Mouse (Mus musculus): ENCODE data around the gene Macrod2. TPM values are rescaled to one million over a fixed set of nuclear protein-coding genes. Genes with fewer than 3 reads are reported as not detected.

The Macrod2 gene
- polyA plus RNA-seq, 1 experiment from 2014 or later = 19.9 TPM

- Histone ChIP-seq H3K27me3 (replicated peaks; ENCODE audit: control insufficient read depth, insufficient read depth, low read length) (no peaks in the 10 kb centered on the region), H3K27ac (ENCODE audit: low read depth, low read length) (no peak overlapping the region), H3K4me1 (replicated peaks; ENCODE audit: control insufficient read depth, insufficient read depth, low read length) (no peaks in the 10 kb centered on the region; the same call in 1 of the 2 replicates), H3K4me2 (no peak overlapping the region), H3K9me3 (ENCODE audit: control insufficient read depth, low read length) (no peaks in the 10 kb centered on the region), H3K9ac (ENCODE audit: low read depth, low read length) (no peak overlapping the region), H3K4me3 (ENCODE audit: low read depth, low read length) (no peak overlapping the region), H3K36me3 (ENCODE audit: control insufficient read depth, insufficient read depth, low read length) (no peaks in the 10 kb centered on the region)
- DNase-seq (ENCODE audit: low spot score) (no peak), ATAC-seq (replicated peaks; ENCODE audit: low FRiP score) (no peak; the same call in 1 of the 2 replicates)
- 60% methylated on average over 8 of the region's 8 CpGs for WGBS
Measured at GRCm38 (mm10) chr2:140775448-140776101, 380.5 kb downstream of the Macrod2 start.

GRCm38 (mm10) chr2:140778212-140778611 lies 383.1 kb downstream of the Macrod2 start:
- WGBS = 55% methylated on average over 13 of the region's 13 CpGs
- H3K4me1 ChIP-seq (replicated peaks; ENCODE audit: control insufficient read depth, insufficient read depth, low read length) = no peaks in the 10 kb centered on the region
- H3K4me2 ChIP-seq = no peak overlapping the region
- no peaks in the 10 kb centered on the region for H3K36me3 ChIP-seq (ENCODE audit: control insufficient read depth, insufficient read depth, low read length)
- ATAC-seq (replicated peaks; ENCODE audit: low FRiP score) (no peak), DNase-seq (ENCODE audit: low spot score) (no peak)
- H3K9me3 ChIP-seq (ENCODE audit: control insufficient read depth, low read length) = no peaks in the 10 kb centered on the region
- no peak overlapping the region for H3K4me3 ChIP-seq (ENCODE audit: low read depth, low read length)
- no peaks in the 10 kb centered on the region for H3K27me3 ChIP-seq (replicated peaks; ENCODE audit: control insufficient read depth, insufficient read depth, low read length)
- no peak overlapping the region for H3K9ac ChIP-seq (ENCODE audit: low read depth, low read length)
- no peak overlapping the region for H3K27ac ChIP-seq (ENCODE audit: low read depth, low read length)

GRCm38 (mm10) chr2:140783041-140783440 lies 387.9 kb downstream of the Macrod2 start:
- Histone ChIP-seq H3K4me1 (replicated peaks; ENCODE audit: control insufficient read depth, insufficient read depth, low read length) (no peaks in the 10 kb centered on the region), H3K27ac (ENCODE audit: low read depth, low read length) (no peak overlapping the region), H3K4me2 (no peak overlapping the region), H3K4me3 (ENCODE audit: low read depth, low read length) (no peak overlapping the region), H3K36me3 (ENCODE audit: control insufficient read depth, insufficient read depth, low read length) (no peaks in the 10 kb centered on the region), H3K9me3 (ENCODE audit: control insufficient read depth, low read length) (no peaks in the 10 kb centered on the region), H3K27me3 (replicated peaks; ENCODE audit: control insufficient read depth, insufficient read depth, low read length) (no peaks in the 10 kb centered on the region), H3K9ac (ENCODE audit: low read depth, low read length) (no peak overlapping the region)
- DNase-seq (ENCODE audit: low spot score) (no peak), ATAC-seq (replicated peaks; ENCODE audit: low FRiP score) (no peak)
- WGBS = 79% methylated on average over 1 of the region's 1 CpGs

GRCm38 (mm10) chr2:140784626-140785025 lies 389.5 kb downstream of the Macrod2 start:
- ATAC-seq (replicated peaks; ENCODE audit: low FRiP score) = peak; percentile 68

GRCm38 (mm10) chr2:140790363-140790762 lies 395.3 kb downstream of the Macrod2 start:
- no peak overlapping the region for H3K4me3 ChIP-seq (ENCODE audit: low read depth, low read length)
- no peak overlapping the region for H3K27ac ChIP-seq (ENCODE audit: low read depth, low read length)
- DNase-seq (ENCODE audit: low spot score) = no peak
- ATAC-seq (replicated peaks; ENCODE audit: low FRiP score) = no peak
- no peaks in the 10 kb centered on the region for H3K36me3 ChIP-seq (ENCODE audit: control insufficient read depth, insufficient read depth, low read length)
- no peak overlapping the region for H3K9ac ChIP-seq (ENCODE audit: low read depth, low read length)
- no peaks in the 10 kb centered on the region for H3K4me1 ChIP-seq (replicated peaks; ENCODE audit: control insufficient read depth, insufficient read depth, low read length)
- no peaks in the 10 kb centered on the region for H3K27me3 ChIP-seq (replicated peaks; ENCODE audit: control insufficient read depth, insufficient read depth, low read length)
- no peak overlapping the region for H3K4me2 ChIP-seq
- WGBS = 57% methylated on average over 5 of the region's 5 CpGs
- H3K9me3 ChIP-seq (ENCODE audit: control insufficient read depth, low read length) = no peaks in the 10 kb centered on the region

More at GRCm38 (mm10) chr2:140784626-140785025, 389.5 kb downstream of the Macrod2 start:
- Histone ChIP-seq H3K4me3 (ENCODE audit: low read depth, low read length) (no peak overlapping the region), H3K9ac (ENCODE audit: low read depth, low read length) (no peak overlapping the region), H3K27ac (ENCODE audit: low read depth, low read length) (no peak overlapping the region), H3K36me3 (ENCODE audit: control insufficient read depth, insufficient read depth, low read length) (no peaks in the 10 kb centered on the region), H3K9me3 (ENCODE audit: control insufficient read depth, low read length) (no peaks in the 10 kb centered on the region), H3K4me1 (replicated peaks; ENCODE audit: control insufficient read depth, insufficient read depth, low read length) (no peaks in the 10 kb centered on the region), H3K27me3 (replicated peaks; ENCODE audit: control insufficient read depth, insufficient read depth, low read length) (no peaks in the 10 kb centered on the region), H3K4me2 (no peak overlapping the region)
- DNase-seq (ENCODE audit: low spot score) = no peak
- WGBS = 40% methylated on average over 2 of the region's 2 CpGs

- H3K9ac ChIP-seq (ENCODE audit: low read depth, low read length) = no peak overlapping the region
- DNase-seq (ENCODE audit: low spot score) = no peak
- H3K36me3 ChIP-seq (ENCODE audit: control insufficient read depth, insufficient read depth, low read length) = no peaks in the 10 kb centered on the region
- no peaks in the 10 kb centered on the region for H3K4me1 ChIP-seq (replicated peaks; ENCODE audit: control insufficient read depth, insufficient read depth, low read length)
- no peaks in the 10 kb centered on the region for H3K27me3 ChIP-seq (replicated peaks; ENCODE audit: control insufficient read depth, insufficient read depth, low read length)
- no peak for ATAC-seq (replicated peaks; ENCODE audit: low FRiP score)
- no peak overlapping the region for H3K27ac ChIP-seq (ENCODE audit: low read depth, low read length)
- 56% methylated on average over 4 of the region's 4 CpGs for WGBS
- H3K4me3 ChIP-seq (ENCODE audit: low read depth, low read length) = no peak overlapping the region
- H3K9me3 ChIP-seq (ENCODE audit: control insufficient read depth, low read length) = no peaks in the 10 kb centered on the region
- H3K4me2 ChIP-seq = no peak overlapping the region
Measured at GRCm38 (mm10) chr2:140793886-140794608, 398.9 kb downstream of the Macrod2 start.

GRCm38 (mm10) chr2:140811693-140812092 lies 416.6 kb downstream of the Macrod2 start:
- DNase-seq (ENCODE audit: low spot score) (no peak), ATAC-seq (replicated peaks; ENCODE audit: low FRiP score) (no peak)
- Histone ChIP-seq H3K36me3 (ENCODE audit: control insufficient read depth, insufficient read depth, low read length) (no peaks in the 10 kb centered on the region), H3K4me1 (replicated peaks; ENCODE audit: control insufficient read depth, insufficient read depth, low read length) (no peaks in the 10 kb centered on the region), H3K9ac (ENCODE audit: low read depth, low read length) (no peak overlapping the region), H3K4me3 (ENCODE audit: low read depth, low read length) (no peak overlapping the region), H3K9me3 (ENCODE audit: control insufficient read depth, low read length) (no peaks in the 10 kb centered on the region), H3K4me2 (no peak overlapping the region), H3K27ac (ENCODE audit: low read depth, low read length) (no peak overlapping the region), H3K27me3 (replicated peaks; ENCODE audit: control insufficient read depth, insufficient read depth, low read length) (no peaks in the 10 kb centered on the region)
- 83% methylated on average over 4 of the region's 4 CpGs for WGBS

GRCm38 (mm10) chr2:140819391-140820120 lies 424.4 kb downstream of the Macrod2 start:
- ATAC-seq (replicated peaks; ENCODE audit: low FRiP score) (no peak), DNase-seq (ENCODE audit: low spot score) (no peak)
- no peak overlapping the region for H3K9ac ChIP-seq (ENCODE audit: low read depth, low read length)
- no peaks in the 10 kb centered on the region for H3K27me3 ChIP-seq (replicated peaks; ENCODE audit: control insufficient read depth, insufficient read depth, low read length)
- no peak overlapping the region for H3K4me2 ChIP-seq
- no peaks in the 10 kb centered on the region for H3K4me1 ChIP-seq (replicated peaks; ENCODE audit: control insufficient read depth, insufficient read depth, low read length)
- no peak overlapping the region for H3K4me3 ChIP-seq (ENCODE audit: low read depth, low read length)
- H3K27ac ChIP-seq (ENCODE audit: low read depth, low read length) = no peak overlapping the region
- 35% methylated on average over 2 of the region's 2 CpGs for WGBS
- no peaks in the 10 kb centered on the region for H3K36me3 ChIP-seq (ENCODE audit: control insufficient read depth, insufficient read depth, low read length)
- H3K9me3 ChIP-seq (ENCODE audit: control insufficient read depth, low read length) = no peaks in the 10 kb centered on the region
